Mouse (Mus musculus) bone marrow, adult 2 months (tissue): ENCODE results near the gene Fkbp11.

Experiments used
- CTCF ChIP-seq: fragments of 200-500 bp; IDR thresholded peaks from 2 replicates; pipeline ENCODE4 v1.5.1; 2011; ENCODE audit warnings: low read length, control low read depth; ENCODE audit not compliant: control insufficient read depth, insufficient read depth
- POLR2A ChIP-seq: fragments of 200-500 bp; IDR thresholded peaks from 2 replicates; pipeline ENCODE4 v1.6.1; 2011; ENCODE audit warnings: low read depth, mild to moderate bottlenecking, control low read depth, low read length, borderline replicate concordance; ENCODE audit not compliant: control insufficient read depth

GRCm38 (mm10) chr15:98762670-98763529 lies 34.9 kb upstream of the Fkbp11 start, which contains the start of gene Arf3:
- TF ChIP-seq POLR2A (peak; percentile 81; the same call in 1 of the 2 replicates), CTCF (no peak)
